Mouse (Mus musculus): Measurements from ENCODE around the gene Sytl1.

DNA sequence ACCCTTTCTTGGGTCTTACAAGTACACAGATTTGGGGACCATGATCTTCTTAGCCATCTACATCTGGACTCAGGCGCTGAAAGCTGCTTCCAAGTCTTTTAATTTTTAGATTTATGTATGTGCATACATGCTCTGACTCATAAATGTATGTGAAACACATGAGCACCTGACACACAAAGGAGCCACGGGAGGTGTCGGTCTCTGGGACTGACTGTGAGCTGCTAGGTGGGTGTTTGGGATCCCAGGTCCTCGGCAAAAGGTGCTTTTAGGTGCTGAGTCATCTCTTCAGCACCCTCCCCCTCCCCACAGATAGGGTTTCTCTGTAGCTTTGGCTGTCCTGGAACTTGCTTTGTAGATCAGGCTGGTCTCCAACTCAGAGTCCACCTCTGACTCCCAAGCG, 843 bp upstream of the Sytl1 start:
- TF ChIP-seq CTCF (IDR thresholded peaks at IDR 0.05; ENCODE audit: borderline replicate concordance, insufficient read depth, low read length) = no peak
- TF ChIP-seq POLR2A (IDR thresholded peaks at IDR 0.05; ENCODE audit: low read depth, low read length) = no peak
